Mouse (Mus musculus) kidney, postnatal 25 days (tissue): ENCODE data around the gene Slc2a13.

Experiments
- DNase-seq, 2 experiments: peaks; one replicate each; pipeline ENCODE4 v3.0.0; 2021; ENCODE audit warnings: mixed read lengths in 2 of 2

The Slc2a13 gene

DNA sequence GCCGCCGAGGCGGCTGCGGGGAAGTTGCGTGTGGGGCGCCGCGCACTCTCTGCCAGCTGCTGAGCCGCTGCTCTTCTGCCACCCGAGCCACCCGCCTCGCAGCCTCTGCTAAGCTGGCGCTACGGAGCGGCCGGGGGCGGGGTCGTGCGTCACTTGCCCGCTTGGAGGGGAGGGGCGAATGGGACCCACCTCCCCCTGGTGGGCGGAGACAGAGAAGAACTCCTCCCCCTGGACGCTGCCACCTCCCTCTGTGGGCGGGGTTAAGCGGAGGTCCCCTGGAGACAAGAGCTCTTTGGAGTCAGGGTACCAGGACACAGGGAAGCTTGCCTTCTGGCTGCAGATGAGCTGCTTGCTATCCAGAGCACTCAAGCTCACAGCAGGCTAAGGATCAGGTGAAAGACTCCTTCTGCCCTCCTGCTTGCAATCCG, at the start of gene Slc2a13:
Gene Slc2a13, minus strand, starts transcription at position 151 of the 428 bp plus-strand sequence.
- DNase-seq = peak; percentile 93

DNA sequence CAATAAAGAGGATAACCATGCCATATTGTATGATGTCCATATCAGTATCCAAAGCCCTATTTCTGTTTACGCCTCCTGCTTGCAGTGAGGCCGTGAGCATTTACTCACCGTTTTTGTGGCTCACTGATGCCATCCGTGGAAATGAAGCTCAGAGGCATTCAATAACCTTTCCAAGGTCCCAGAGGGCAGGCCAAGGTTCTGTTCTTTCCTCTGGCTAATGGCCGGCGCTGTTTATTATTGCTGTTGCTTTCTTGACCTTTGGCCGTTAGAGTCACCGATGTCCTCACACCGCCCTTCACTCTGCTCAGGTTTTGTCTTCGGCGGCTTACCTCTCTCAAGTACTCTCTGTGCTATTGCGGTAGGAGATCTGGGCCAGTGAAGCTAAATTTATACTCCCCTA, 43.0 kb upstream of the Slc2a13 start:
- DNase-seq = peak; percentile 32 to 50

DNA sequence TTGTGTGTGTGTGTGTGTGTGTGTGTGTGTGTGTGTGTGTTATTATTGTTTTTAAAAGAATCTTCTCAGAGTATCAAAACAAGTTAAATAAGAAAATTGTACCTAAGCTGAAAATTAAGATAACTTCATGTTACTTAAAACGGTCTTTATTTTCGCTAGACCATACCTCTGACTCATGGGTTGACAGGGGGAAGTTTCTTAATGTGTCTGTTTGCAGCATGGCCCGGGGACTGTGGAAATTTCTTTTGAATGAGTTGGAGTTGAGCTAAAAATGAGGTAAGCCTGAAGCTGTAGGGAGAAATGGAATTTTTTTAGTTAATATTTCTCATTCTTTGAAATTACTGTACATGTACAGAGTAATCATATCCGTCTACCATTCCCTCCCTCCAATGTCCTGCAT, 42.5 kb upstream of the Slc2a13 start:
- no peak for DNase-seq

DNA sequence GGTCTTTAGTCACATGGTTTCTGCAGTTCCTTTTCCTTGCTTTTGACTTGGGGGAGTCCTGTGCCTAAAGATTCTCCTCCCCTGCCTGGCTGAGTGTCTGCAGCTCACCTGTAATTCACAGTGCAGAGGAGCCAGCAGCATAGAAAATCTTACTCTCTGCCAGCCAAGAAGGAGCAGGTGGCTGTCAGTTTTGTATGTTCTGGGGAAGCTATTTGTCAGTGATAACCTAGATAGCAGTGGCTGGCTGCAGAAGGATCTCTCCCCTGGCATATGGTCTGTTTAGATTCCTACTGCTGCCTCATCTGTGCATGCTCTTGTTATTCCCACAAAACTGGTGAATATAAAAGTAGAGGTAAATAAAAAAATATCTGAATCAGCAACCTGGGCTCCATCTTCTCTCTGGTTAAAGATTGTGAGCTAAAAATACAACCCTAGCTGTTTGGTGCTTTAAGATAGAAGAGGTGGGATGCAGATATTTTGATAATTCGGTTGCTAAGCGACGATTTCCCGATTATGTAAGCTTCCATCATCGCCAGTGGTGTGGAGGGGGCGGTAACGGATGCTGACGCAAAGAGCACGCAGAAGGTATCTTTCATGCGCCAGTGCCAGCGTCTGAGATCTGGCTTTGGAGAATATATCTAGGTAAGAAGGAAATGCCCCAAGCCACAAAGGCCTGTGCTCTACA, 41.1 kb upstream of the Slc2a13 start:
- DNase-seq = no peak

DNA sequence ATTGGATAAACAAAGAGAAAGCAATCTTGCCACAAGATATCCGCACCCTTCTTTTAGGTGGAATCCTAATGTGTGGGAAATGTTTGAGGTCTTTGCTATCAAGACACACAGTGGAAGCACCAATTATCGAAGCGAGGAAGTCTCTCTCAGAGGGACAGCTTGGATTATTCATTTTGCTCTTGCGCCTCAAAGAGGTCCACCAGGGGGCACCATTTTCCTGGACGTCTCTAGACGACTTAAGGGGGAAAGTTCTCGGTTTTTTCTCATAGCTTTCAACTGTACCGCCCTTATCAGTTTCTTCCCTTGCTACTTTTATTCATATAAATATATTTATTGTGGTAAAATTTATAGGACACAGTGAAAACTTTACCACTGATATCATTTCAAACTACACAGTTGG, 36.7 kb upstream of the Slc2a13 start:
- peak; percentile 76 to 90 for DNase-seq

DNA sequence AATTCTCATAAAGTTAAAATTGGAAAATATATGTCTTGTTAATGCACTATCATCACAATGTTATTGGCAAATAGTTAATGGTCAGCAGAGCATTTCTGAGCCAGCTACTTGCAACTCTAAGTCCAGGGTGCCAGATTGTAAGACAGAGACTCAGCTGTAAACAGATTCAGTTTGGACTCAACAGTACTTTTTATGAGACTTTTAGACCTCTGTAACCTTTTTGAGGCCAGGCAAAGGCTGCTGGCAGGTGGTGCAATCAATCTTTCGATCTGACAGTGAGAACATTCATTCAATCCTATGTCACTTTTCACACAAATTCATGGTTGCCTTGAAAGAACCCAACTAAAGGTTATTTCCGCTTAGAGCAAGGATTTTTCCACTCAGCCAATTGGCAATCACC, 35.8 kb upstream of the Slc2a13 start:
- no peak for DNase-seq

DNA sequence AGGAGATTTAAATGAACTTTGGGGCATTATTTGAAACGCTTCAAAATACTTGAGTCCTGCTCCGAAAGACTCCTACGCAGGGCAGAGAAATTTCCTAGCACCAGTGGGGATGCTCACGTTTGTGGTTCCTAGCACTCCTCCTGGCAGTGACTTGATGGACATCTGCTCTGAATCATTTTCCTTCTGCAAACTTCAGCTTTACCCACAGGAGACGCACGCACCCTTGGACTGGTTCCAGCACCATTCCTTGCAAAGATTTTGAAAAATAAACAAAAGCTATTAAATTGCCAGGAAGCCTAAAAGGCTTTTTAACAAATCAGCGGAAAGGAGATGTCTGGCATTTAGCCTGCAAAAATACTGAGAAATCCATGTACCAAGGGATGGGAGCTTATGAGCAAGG, 28.1 kb upstream of the Slc2a13 start:
- peak in 1 of 2 experiments; percentile 14 for DNase-seq

DNA sequence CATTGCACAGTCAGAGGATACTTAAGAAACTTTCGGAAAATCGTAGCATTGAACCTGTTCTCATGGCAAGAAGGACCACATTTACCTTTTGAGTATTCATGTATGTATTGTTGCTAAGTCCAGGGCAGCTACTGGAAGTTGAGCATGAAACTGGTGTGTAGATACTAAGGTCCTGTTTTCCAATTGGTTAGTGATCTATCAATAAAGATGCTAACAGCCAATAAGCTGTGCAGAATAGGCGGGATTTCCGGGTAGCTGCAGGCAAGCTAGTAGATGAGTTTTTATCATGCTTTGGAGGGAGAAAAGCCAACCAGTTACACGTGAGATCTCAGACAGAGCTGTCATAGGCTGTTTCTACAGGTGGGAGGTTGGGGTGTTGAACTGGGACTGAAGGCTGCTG, 24.2 kb upstream of the Slc2a13 start:
- DNase-seq = no peak

DNA sequence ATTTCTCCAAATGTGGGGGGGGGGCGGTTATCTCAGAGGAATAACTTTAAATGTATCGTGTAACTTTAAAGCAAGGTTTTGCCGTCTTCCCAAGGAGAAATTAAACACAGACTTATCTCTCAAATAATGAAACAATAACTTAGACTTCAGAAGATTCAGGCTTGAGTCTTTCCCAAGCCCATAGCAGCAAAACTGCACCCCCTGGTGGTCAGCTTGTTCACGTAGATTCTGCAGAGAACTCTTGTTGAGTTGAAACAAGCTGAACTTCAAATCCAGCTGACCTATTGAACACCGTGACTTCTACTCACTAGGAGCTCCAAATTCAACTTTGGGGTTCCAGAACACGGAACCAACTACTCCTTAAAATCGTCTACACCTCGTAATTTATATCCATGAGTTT, 1.4 kb upstream of the Slc2a13 start:
- peak; percentile 87 to 94 for DNase-seq

DNA sequence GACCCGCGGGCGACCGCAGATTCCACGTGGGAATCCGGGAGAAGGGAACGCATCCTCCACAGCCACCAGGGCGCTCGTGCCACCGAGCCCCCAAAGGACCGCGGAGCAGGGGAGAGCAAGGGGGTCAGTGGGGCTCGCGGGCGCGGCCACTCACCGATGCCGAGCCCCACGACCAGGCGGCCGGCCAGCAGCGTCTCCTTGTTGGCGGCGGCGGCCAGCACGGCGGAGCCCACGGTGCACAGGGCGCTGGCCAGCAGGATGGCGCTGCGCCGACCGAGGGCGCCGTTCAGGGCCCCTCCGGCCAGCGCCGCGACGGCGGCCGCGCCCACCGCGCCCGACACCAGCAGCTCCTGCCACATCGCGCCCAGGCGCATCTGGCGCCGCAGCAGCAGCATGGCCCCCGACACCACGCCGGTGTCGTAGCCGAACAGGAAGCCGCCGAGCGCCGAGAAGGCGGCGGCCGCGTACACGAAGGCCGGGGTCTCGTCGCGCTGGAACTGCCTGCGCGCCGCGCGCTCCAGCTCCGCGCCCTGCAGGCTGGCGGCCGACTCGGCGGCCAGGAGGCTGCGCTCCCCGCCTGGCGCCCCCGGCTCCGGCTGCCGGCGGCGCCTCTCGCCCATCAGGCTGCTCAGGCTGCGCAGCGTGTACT, 516 bp downstream of the Slc2a13 start:
- peak; percentile 24 to 60 for DNase-seq

DNA sequence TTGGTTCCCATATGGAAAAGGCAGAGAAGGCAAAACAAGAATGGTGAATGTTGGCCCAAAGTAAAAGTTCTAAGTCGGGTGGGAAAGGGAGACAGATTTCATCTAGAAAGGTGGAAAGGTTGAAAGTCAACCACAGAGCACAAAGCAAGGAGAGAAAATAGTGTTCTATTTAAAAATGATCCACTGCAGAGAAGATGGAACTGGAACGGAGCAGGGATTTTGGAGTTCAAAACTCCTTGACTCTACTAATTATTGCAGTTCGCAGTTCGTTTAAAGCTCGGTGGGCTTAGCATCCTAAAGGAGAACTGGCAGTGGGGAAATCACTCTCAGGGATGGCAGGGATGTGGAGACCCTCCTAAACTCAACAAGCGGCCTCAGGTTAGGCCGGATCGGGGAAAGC, 1.1 kb downstream of the Slc2a13 start:
- no peak for DNase-seq

DNA sequence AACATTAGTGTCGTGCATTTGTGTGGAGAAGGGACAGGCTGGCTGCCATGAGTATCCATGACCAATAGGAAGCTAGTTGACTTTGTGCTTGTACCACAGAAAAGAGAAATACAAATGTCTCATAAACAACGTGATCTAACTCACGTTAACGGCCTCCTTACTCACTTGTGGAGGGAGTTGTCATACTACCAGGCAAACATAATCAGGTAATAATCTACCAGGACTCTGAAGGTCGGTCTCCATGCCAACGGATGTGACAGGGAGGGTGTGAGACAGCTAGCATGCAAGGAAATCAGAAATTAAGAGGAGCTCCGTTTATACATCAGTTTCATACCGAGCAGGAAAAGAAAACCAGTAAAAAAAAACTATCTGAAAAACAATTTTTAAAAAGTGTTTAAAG, 6.3 kb downstream of the Slc2a13 start:
- DNase-seq = no peak

DNA sequence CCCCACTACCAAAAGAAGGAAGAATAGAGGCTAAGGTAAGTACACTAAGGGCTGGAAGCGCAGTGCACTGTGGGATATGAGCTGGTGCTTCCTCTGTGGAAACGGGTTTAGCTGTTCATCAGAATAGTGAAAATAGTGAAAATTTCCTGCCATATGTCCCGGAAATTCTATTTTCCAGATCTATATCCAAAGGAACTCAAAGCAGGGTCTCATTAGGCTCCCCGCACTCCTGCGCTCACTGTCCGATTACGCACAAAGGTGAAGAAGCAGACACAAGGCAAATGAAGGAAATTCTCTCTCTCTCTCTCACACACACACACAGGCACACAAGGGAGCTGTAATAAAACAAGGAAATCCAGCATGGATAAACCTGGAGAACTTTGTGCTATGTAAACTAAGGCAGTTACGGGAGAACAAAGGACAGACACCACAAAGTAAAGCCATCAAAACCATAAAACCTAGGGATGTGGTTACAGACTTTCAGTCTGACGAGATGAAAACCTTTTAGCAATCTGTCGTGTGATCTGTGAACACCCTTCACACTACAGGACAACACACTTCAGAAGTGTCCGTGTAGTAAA, 7.9 kb downstream of the Slc2a13 start:
- DNase-seq = no peak

DNA sequence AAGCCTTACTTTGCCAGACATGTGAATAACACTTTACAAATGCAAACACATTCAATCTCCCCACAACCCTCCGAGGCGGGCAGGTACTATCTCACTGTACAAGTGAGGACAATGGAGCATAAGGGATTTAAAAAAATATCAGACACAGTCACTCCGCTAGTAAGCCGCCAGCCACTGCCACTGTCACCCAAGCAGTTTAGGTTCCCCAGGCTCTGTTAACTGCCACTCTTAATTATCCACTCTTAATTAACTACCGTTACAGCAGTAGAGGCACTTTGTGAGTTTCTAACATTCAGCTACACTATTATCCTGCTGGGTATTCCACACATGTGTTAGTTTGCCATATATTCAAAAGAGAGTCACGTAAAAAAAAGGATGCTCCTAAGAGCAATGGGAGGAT, 11.3 kb downstream of the Slc2a13 start:
- no peak for DNase-seq

DNA sequence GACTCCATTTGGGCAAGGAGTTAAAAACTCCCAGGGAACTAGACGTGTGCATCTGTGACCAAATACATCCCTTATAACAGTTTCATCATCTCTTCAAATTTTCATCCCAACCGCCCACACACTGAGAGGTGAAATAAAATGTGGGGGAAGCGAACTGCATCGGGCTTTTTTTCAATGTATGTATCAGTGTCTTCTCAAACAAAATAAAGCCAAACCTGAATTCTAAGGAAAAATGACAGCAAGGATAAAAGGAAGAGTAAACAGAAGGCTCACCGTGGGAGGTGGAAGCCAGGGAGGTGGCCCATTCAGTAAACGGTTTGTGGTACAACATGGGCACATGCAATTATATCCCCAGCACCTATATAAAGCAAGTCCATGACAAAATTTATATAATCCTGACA, 17.7 kb downstream of the Slc2a13 start:
- no peak for DNase-seq

DNA sequence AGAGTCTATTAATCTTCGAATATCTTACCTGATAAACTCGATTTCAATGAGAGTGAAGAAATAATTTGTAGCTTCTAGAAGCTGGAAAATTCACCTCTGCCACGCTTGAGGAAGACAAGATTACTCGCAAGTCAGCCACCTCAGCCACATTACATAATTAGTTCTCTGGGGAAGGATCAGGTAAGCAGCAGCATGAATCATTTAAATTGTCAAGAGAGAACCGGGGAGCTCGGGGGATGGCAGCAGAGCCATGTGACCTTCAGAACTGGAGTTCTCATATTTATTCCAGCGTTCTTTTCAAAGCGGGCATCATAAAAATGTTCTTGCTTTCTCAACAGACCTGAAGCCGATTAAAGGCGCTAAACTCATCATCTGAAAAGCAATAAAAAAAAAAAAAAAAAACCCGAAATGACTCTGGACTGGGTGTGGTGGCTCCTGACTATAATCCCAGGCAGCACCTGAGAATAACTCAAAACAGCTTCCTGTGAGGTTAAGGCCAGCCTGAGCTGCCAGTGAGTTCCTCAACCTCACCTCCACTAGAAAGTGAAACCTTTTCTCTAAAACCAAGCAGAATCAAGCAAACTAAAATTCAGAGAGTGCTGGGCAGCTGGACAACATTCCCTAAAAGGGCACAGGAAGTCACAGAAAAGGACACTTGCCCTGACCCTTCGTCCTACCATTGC, 24.3 kb downstream of the Slc2a13 start:
- DNase-seq = no peak

DNA sequence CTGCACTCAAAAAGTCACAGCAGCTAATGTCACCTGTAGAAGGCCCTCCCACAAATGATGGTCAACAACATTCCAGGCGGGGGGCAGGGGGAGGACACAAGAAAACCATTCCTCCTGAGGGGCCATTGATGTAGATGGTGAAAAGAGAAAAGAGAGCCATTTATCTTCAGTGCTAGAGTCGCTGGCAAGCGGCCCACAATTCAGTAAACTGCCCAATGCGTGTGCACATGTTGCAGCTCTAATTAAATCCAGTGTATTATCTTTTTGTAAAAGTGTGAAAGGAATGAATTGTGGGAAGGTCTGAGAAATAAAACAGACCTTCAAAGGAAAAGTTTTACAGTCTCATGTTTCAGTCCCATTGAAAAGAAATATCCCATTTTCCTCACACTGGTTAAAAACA, 28.5 kb downstream of the Slc2a13 start:
- DNase-seq = no peak

DNA sequence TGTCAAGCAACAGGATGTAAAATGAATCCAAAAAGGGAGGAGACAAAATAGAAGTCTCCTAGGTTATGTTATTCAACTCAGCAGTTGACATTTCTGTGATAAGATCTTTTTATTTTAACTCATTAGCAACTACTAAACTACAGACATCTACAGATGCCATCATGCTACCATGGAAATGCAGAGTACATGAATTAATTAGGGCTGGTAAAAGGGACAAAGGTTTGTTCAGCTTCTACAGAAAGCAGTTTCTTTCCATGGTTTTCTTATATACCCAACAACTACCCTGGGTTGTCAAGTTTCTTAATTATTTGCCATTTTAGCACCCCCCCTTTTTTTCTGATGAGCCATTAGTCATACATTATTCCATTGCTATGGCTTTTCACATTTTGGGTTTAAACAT, 34.6 kb downstream of the Slc2a13 start:
- no peak for DNase-seq

DNA sequence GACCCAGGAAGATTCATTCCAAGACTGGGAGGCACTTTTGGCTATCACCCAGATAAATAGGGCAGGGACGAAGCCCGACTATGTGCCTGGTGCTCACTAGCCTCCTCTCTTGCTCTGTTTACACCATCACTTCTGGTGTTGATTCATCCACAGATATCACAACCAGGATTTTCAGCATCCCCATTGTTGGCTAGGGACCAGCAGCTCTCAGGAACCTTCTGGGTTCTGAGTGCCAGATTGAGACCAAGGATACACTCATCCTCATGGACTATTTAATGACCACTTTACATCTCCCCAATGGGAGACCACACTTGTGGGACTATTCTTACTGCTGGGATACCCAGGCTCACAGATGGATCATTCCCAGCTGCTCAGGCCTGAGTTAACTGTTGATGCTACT, 46.2 kb downstream of the Slc2a13 start:
- DNase-seq = no peak

DNA sequence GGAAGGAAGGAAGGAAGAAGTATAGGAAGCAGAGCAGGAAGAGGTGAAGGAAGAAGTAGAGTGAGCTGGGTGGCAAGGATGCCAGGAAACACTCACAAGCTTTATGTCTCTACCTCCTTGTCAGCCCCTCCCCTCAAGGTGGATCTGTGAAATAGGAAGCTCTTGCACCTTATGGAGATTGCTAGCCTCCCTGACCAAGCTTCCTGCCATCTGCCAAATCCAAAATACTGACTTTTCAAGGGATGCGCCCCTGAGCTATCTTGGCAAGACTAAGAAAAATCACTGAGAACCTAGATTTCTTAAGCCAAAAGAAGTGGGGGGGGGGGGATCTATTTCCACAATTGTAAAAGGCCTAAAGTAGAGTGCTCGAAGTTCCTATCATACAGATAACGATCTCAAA, 46.9 kb downstream of the Slc2a13 start:
- no peak for DNase-seq

DNA sequence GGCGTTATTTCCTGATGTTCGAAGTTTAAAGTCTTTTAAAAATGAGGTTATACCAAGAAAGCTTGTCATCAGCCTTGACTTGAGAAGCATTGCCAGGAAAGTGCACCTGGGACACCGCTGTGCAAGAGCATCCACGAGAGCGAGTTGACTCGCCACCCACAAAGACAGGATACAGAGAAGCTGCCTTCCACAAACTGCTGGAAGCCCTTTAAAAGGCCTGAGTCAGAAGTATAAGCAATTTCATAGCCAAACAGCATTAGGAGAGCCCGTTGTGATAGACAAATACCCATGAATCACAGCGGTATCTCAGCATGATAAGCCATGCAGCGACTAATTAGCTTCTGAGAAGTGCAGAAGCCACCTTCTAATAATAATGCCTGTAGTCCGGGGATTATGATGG, 48.6 kb downstream of the Slc2a13 start:
- DNase-seq = no peak

DNA sequence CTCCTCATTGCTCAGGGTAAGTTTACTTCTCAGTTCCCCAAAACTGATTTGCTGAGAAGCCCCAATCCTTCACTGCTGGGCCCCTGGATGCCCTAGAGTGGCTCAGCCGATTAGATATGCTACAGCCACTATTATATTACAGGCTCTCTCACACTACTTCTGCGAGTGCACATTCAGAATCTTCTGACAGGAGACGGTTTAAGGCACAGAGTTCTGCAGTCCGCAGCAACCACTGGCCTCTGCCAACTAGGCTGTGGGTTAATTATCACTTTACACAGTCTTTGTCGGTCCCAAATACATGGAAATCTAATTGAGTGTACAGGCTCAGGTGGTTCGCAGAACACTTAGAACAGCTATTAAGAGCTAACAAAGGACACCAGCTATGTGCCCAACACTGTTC, 69.8 kb downstream of the Slc2a13 start:
- no peak for DNase-seq

DNA sequence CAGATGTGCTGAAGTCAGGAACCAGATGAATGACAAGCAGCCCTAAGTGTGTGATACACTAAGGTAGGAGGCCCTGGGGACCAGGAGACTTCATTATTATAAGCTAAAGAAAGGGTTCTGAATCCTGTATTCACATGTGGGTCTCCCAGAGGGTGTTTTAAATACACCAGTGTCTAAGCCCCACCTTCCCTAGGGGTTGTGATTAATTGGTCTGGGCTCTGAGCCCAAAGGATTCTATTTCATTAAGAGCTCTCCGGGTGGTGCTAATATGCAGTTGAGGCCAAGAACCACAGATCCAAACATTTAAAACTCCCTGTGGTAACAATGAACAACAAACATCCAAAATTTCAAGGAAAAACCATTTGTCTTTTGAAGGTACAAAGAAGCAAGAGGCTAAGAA, 70.4 kb downstream of the Slc2a13 start:
- peak in 1 of 2 experiments; percentile 12 for DNase-seq

DNA sequence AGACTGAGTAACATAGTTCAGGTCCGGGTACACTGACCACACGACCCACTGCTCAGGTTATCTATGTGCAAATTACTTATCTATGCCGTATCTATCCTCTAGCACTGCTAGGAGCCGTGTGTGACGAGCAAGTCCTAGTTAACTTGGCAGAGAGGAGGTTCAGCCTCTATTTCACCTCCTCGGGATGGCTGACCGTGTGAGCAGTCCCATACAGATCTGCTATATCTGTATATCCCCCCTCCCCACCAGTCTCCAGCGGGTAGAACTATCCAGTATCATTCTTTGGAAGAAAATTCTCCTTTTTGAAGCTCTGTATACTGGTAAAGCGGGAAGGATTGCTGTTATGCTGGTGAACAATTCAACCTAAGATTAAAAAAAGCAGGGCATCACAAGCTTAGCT, 70.8 kb downstream of the Slc2a13 start:
- DNase-seq = no peak
